16 mouse cellular contexts compared by ENCODE assay signal in genomic region chr6:136852348-136852747, GRCm38 (mm10). TPM values are rescaled to one million over a fixed set of nuclear protein-coding genes. Genes with fewer than 3 reads are reported as not detected.
DNase-seq lines count a peak whose midpoint lies in the region; ATAC-seq lines count a peak whose summit lies in the region.
"Had no signal": no experiment of that assay in that cellular context is flagged by ENCODE, and none has a peak within 500 bp of the region (broad histone marks: within the 10 kb centered on the region; RNA-seq: fewer than 3 reads in every experiment).

No protein-coding gene starts in this region.

- no peak for DNase-seq in heart, embryonic 10.5 days (ENCODE audit: low spot score)
- DNase-seq in heart, postnatal 25 days (ENCODE audit: low spot score): no peak
- DNase-seq in midbrain, embryonic 10.5 days (ENCODE audit: low spot score): no peak
- peak; percentile 38 for DNase-seq in kidney, postnatal 10 days
- no peak for DNase-seq in right cerebral cortex, postnatal 36 days (ENCODE audit: low spot score in 2 of 2)
- DNase-seq in right cerebral cortex, postnatal 4 days: no peak
- DNase-seq: adrenal gland, adult 2 months; B cell, adult 2 months; heart, adult 11 months; spleen, adult 18-20 months had no signal

- no peak overlapping the region for H3K9ac ChIP-seq in midbrain, embryonic 15.5 days
- H3K9ac ChIP-seq in neural tube, embryonic 15.5 days (replicated peaks): no peak overlapping the region

- peaks cover 34% of the 10 kb centered on the region for H3K4me1 ChIP-seq in heart, embryonic 10.5 days
- peaks cover 3% of the 10 kb centered on the region; the same call in 1 of the 2 replicates for H3K4me1 ChIP-seq in midbrain, embryonic 15.5 days
- peaks cover 7% of the 10 kb centered on the region; the same call in 1 of the 2 replicates for H3K4me1 ChIP-seq in midbrain, embryonic 10.5 days
- H3K4me1 ChIP-seq in neural tube, embryonic 15.5 days: 0 out of 2 replicates have a peak, but pooled peaks cover 3% of the 10 kb centered on the region

- H3K4me2 ChIP-seq in midbrain, embryonic 15.5 days: no peak overlapping the region
- H3K4me2 ChIP-seq in neural tube, embryonic 15.5 days: no peak overlapping the region

- no peaks in the 10 kb centered on the region for H3K27me3 ChIP-seq in heart, embryonic 10.5 days (ENCODE audit: insufficient read depth, poor library complexity, severe bottlenecking)
- no peaks in the 10 kb centered on the region for H3K27me3 ChIP-seq in midbrain, embryonic 15.5 days (replicated peaks)
- H3K27me3 ChIP-seq in midbrain, embryonic 10.5 days (ENCODE audit: low read depth, poor library complexity, severe bottlenecking): no peaks in the 10 kb centered on the region
- no peaks in the 10 kb centered on the region for H3K27me3 ChIP-seq in neural tube, embryonic 15.5 days (replicated peaks)

- peaks cover 12% of the 10 kb centered on the region for H3K36me3 ChIP-seq in heart, embryonic 10.5 days
- H3K36me3 ChIP-seq in midbrain, embryonic 15.5 days (replicated peaks): no peaks in the 10 kb centered on the region
- H3K36me3 ChIP-seq in midbrain, embryonic 10.5 days: no peaks in the 10 kb centered on the region
- H3K36me3 ChIP-seq in neural tube, embryonic 15.5 days: no peaks in the 10 kb centered on the region

- intact Hi-C loops in heart, postnatal 25 days (cut with DNase I): no loop called here

- peak overlapping the region; percentile 60 for H3K27ac ChIP-seq in heart, embryonic 10.5 days
- H3K27ac ChIP-seq in midbrain, embryonic 15.5 days: peak overlapping the region; percentile 51
- no peak overlapping the region; the same call in 1 of the 2 replicates for H3K27ac ChIP-seq in midbrain, embryonic 10.5 days (replicated peaks)
- H3K27ac ChIP-seq in neural tube, embryonic 15.5 days (replicated peaks): peak overlapping the region; percentile 10; the same call in 1 of the 2 replicates
- H3K27ac ChIP-seq: macrophage had no signal

- ATAC-seq in midbrain, embryonic 15.5 days (replicated peaks): no peak
- no peak for ATAC-seq in neural tube, embryonic 15.5 days (ENCODE audit: low FRiP score)
- ATAC-seq: forebrain, embryonic 14.5 days had no signal

- no peak overlapping the region for H3K4me3 ChIP-seq in heart, embryonic 10.5 days
- no peak overlapping the region for H3K4me3 ChIP-seq in midbrain, embryonic 15.5 days
- no peak overlapping the region for H3K4me3 ChIP-seq in midbrain, embryonic 10.5 days
- no peak overlapping the region for H3K4me3 ChIP-seq in neural tube, embryonic 15.5 days (replicated peaks)

- WGBS in heart, embryonic 10.5 days: 81% methylated on average over 4 of the region's 4 CpGs
- 88% methylated on average over 4 of the region's 4 CpGs for WGBS in midbrain, embryonic 15.5 days
- 84% methylated on average over 4 of the region's 4 CpGs for WGBS in midbrain, embryonic 10.5 days
- WGBS in neural tube, embryonic 15.5 days: 76% methylated on average over 4 of the region's 4 CpGs

- H3K9me3 ChIP-seq in heart, embryonic 10.5 days: no peaks in the 10 kb centered on the region
- no peaks in the 10 kb centered on the region for H3K9me3 ChIP-seq in midbrain, embryonic 15.5 days
- no peaks in the 10 kb centered on the region for H3K9me3 ChIP-seq in midbrain, embryonic 10.5 days (replicated peaks)
- no peaks in the 10 kb centered on the region for H3K9me3 ChIP-seq in neural tube, embryonic 15.5 days (replicated peaks)

RNA-seq across cellular contexts. Expression of gene Art4, which starts 5.2 kb away (rescaled TPM):
- 12.8 and 15.8 TPM in 2 replicates for polyA plus RNA-seq in heart, embryonic 10.5 days (2016; fragmentation: Nextera tagmentation; extraction: Ambion mirVana)
- total RNA-seq in heart, postnatal 25 days (2021): 10 to 100 TPM; 16.8 to 17.8 TPM
- 0.14 and 0.24 TPM in 2 replicates for polyA plus RNA-seq in midbrain, embryonic 15.5 days (2015; fragmentation: Nextera tagmentation; extraction: Ambion mirVana)
- 1.3 and 1.4 TPM in 2 replicates for polyA plus RNA-seq in midbrain, embryonic 10.5 days (2016; fragmentation: Nextera tagmentation; extraction: Ambion mirVana)
- polyA plus RNA-seq in neural tube, embryonic 15.5 days (2015; fragmentation: Nextera tagmentation; extraction: Ambion mirVana): 0.23 and 2.3 TPM in 2 replicates
- total RNA-seq: left cerebral cortex, adult 18-20 months had no signal
- polyA plus RNA-seq: forebrain, embryonic 14.5 days; macrophage had no signal

RNA-seq across cellular contexts. Expression of gene Smco3, which starts 17.1 kb away (rescaled TPM):
- polyA plus RNA-seq in heart, embryonic 10.5 days (2016; fragmentation: Nextera tagmentation; extraction: Ambion mirVana): not detected in 2 replicates
- not detected for total RNA-seq in heart, postnatal 25 days (2021)
- polyA plus RNA-seq in midbrain, embryonic 15.5 days (2015; fragmentation: Nextera tagmentation; extraction: Ambion mirVana): 0.66 and 1.3 TPM in 2 replicates
- 0.24 TPM in 1 of 2 replicates, not detected in the other for polyA plus RNA-seq in midbrain, embryonic 10.5 days (2016; fragmentation: Nextera tagmentation; extraction: Ambion mirVana)
- 2.5 and 3.0 TPM in 2 replicates for polyA plus RNA-seq in neural tube, embryonic 15.5 days (2015; fragmentation: Nextera tagmentation; extraction: Ambion mirVana)
- polyA plus RNA-seq: adrenal gland, adult 2 months had no signal

RNA-seq across cellular contexts. Expression of gene Mgp, which starts 23.3 kb away (rescaled TPM):
- 10.7 and 12.2 TPM in 2 replicates for polyA plus RNA-seq in heart, embryonic 10.5 days (2016; fragmentation: Nextera tagmentation; extraction: Ambion mirVana)
- 100 to 1,000 TPM; 365 to 487 TPM for total RNA-seq in heart, postnatal 25 days (2021)
- polyA plus RNA-seq in midbrain, embryonic 15.5 days (2015; fragmentation: Nextera tagmentation; extraction: Ambion mirVana): 14.8 and 15.4 TPM in 2 replicates
- polyA plus RNA-seq in midbrain, embryonic 10.5 days (2016; fragmentation: Nextera tagmentation; extraction: Ambion mirVana): 1.1 and 1.5 TPM in 2 replicates
- polyA plus RNA-seq in neural tube, embryonic 15.5 days (2015; fragmentation: Nextera tagmentation; extraction: Ambion mirVana): 28.4 and 40.1 TPM in 2 replicates
- total RNA-seq: neutrophil, adult 5-6 weeks had no signal
- polyA plus RNA-seq: macrophage had no signal

RNA-seq across cellular contexts. Expression of gene Wbp11, which starts 24.3 kb away (rescaled TPM):
- polyA plus RNA-seq in heart, embryonic 10.5 days (2016; fragmentation: Nextera tagmentation; extraction: Ambion mirVana): 111 and 120 TPM in 2 replicates
- 10 to 100 TPM; 57.0 to 63.3 TPM for total RNA-seq in heart, postnatal 25 days (2021)
- polyA plus RNA-seq in midbrain, embryonic 15.5 days (2015; fragmentation: Nextera tagmentation; extraction: Ambion mirVana): 74.2 and 79.3 TPM in 2 replicates
- 156 and 160 TPM in 2 replicates for polyA plus RNA-seq in midbrain, embryonic 10.5 days (2016; fragmentation: Nextera tagmentation; extraction: Ambion mirVana)
- polyA plus RNA-seq in neural tube, embryonic 15.5 days (2015; fragmentation: Nextera tagmentation; extraction: Ambion mirVana): 71.1 and 80.0 TPM in 2 replicates

RNA-seq across cellular contexts. Expression of gene BC049715, which starts 24.9 kb away (rescaled TPM):
- 2.4 and 2.7 TPM in 2 replicates for polyA plus RNA-seq in heart, embryonic 10.5 days (2016; fragmentation: Nextera tagmentation; extraction: Ambion mirVana)
- total RNA-seq in heart, postnatal 25 days (2021): 1 to 10 TPM in 1 of 2 experiments, under 1 TPM in 1; 0.62 to 2.0 TPM
- polyA plus RNA-seq in midbrain, embryonic 15.5 days (2015; fragmentation: Nextera tagmentation; extraction: Ambion mirVana): 1.5 and 1.8 TPM in 2 replicates
- polyA plus RNA-seq in midbrain, embryonic 10.5 days (2016; fragmentation: Nextera tagmentation; extraction: Ambion mirVana): 1.4 and 3.5 TPM in 2 replicates
- 1.5 and 2.8 TPM in 2 replicates for polyA plus RNA-seq in neural tube, embryonic 15.5 days (2015; fragmentation: Nextera tagmentation; extraction: Ambion mirVana)
